Mouse (Mus musculus) cerebellum, adult 2 months (tissue): Measurements from ENCODE around the gene Npm3. TPM values are rescaled to one million over a fixed set of nuclear protein-coding genes. Genes with fewer than 3 reads are reported as not detected.

ENCODE experiments used
- DNase-seq, 2 experiments: peaks; one replicate each; pipeline ENCODE4 v3.0.0; 2021
- H3K27ac ChIP-seq: fragments of 200-500 bp; 2 replicates; pipeline ENCODE4 v1.5.1; 2012; ENCODE audit warnings: low read length, control low read depth, inconsistent platforms; ENCODE audit not compliant: insufficient read depth
- H3K27me3 ChIP-seq: fragments of 200-500 bp; 2 replicates; pipeline ENCODE4 v1.6.1; 2012; ENCODE audit warnings: inconsistent platforms, mild to moderate bottlenecking, low read length, moderate library complexity; ENCODE audit not compliant: control insufficient read depth, insufficient read depth
- H3K4me1 ChIP-seq: fragments of 200-500 bp; 2 replicates; pipeline ENCODE4 v1.6.1; 2011; ENCODE audit warnings: low read length; ENCODE audit not compliant: control insufficient read depth, insufficient read depth
- H3K4me3 ChIP-seq: fragments of 200-500 bp; replicated peaks from 2 replicates; pipeline ENCODE3; 2011; ENCODE audit warnings: mild to moderate bottlenecking, low read depth, low read length, control low read depth; ENCODE audit not compliant: insufficient read depth
- CTCF ChIP-seq: fragments of 200-500 bp; IDR thresholded peaks from 2 replicates; pipeline ENCODE4 v1.5.1; 2011; ENCODE audit warnings: low read depth, mild to moderate bottlenecking, control low read depth, low read length, moderate library complexity, borderline replicate concordance; ENCODE audit not compliant: insufficient read depth
- POLR2A ChIP-seq: fragments of 200-500 bp; IDR thresholded peaks from 2 replicates; pipeline ENCODE4 v1.6.1; 2011; ENCODE audit warnings: low read length, control low read depth, borderline replicate concordance; ENCODE audit not compliant: insufficient read depth
- WGBS: fragments of 180-500 bp; shearing (Covaris S2); methylation state at CpG from one replicate; pipeline ENCODE4 v1.1.7; 2018; 5-methylcytosine and 5-hydroxymethylcytosine counted together
- polyA plus RNA-seq: library from polyadenylated mRNA; depleted of rRNA; stranded (reverse); fragments of >200 nt; gene quantifications from 2 replicates; pipeline ENCODE4 v1.2.3, GENCODE M21; 2012

The Npm3 gene
- polyA plus RNA-seq, 1 experiment = 14.7 TPM

DNA sequence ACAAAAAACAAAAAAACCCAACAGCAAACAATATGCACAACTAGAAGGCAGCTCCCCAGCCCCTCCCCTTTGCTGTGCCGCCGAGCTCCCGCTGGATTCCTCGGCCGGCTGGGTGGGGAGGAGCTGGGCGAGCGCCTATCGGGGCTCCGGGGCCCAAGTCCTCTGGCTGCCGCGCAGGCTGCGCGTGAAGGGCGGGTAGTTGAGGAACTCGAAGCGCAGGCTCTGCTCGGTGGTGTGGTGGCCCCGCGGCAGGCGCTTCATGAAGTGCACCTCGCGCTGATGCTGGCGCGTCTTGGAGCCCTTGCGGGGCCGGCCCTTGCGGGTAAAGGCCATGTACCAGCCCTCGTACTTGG, 12.6 kb downstream of the Npm3 start:
- Histone ChIP-seq H3K4me1 (peaks cover 3% of the 10 kb centered on the region; the same call in 1 of the 2 replicates), H3K27ac (no peak overlapping the region), H3K4me3 (peak overlapping the region; percentile 48), H3K27me3 (peaks cover 6% of the 10 kb centered on the region; the same call in 1 of the 2 replicates)
- DNase-seq = peak; percentile 25 to 40
- WGBS = 3% methylated on average over 28 of the region's 28 CpGs
- TF ChIP-seq POLR2A = no peak
- TF ChIP-seq CTCF = no peak

DNA sequence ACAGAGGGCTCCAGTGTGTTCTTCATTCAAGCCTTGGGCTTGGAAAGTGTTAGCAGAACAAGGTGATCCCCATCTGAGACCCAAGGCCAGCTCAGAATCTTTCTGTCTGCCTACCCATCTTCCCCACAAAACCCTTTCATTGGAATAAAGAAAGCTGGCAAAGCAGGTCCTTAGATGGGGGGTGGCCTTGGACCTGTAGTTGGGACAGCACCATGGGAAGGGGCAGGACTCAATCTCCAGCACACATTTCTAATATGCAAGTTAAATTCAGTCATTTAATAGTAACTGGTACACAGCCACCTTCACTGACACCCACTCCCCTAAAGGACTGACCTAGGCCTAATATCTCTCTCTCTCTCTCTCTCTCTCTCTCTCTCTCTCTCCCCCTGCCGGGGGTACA, 13.2 kb downstream of the Npm3 start:
- Histone ChIP-seq H3K4me3 (no peak overlapping the region), H3K27me3 (peaks cover 4% of the 10 kb centered on the region; the same call in 1 of the 2 replicates), H3K4me1 (peaks cover 3% of the 10 kb centered on the region; the same call in 1 of the 2 replicates), H3K27ac (no peak overlapping the region)
- no peak for DNase-seq
- TF ChIP-seq POLR2A = no peak
- 54% methylated on average over 1 of the region's 1 CpGs for WGBS

DNA sequence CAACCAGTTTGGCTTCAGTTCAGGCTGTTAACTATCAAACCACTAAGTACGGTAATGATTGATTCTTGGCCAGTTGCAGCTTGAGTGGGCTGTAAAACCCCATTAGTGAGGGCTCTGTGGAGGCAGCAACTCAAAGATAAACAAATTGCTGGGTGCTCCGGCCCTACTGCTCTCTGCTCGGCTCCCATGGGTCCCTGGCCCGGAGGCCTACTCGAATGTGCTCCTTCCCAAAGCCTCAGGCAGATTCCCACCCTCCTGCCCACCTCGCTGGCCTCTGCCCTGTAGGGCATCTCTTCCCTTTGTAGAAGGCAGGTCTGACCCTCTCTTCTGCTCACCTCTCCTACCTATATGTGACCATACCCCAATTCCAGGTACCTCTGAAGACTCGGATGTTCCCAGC, 14.6 kb downstream of the Npm3 start:
- no peak overlapping the region for H3K27ac ChIP-seq
- H3K4me1 ChIP-seq = peaks cover 3% of the 10 kb centered on the region; the same call in 1 of the 2 replicates
- 76% methylated on average over 7 of the region's 7 CpGs for WGBS
- TF ChIP-seq POLR2A (no peak), CTCF (no peak)
- DNase-seq = no peak
- peaks cover 3% of the 10 kb centered on the region; the same call in 1 of the 2 replicates for H3K27me3 ChIP-seq
- H3K4me3 ChIP-seq = no peak overlapping the region

DNA sequence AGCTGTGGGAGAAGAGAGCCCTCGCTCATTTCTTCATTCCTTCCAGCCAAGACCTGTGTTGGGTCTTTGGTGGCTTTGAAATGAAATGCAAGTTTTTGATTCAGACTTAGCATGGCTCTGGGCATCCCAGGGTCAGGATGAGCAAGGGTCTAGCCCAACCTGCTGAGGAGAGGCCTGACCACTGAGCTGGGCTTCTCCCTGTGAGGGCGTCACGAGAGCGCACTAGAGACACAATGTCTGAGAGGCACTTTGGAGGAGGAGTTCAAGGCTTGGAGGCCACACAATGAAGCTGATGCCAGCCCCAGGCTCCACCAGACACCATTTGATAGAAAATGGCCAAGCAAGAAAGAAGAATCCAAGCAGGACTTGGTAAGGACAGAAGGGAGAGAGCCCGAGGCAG, 15.2 kb downstream of the Npm3 start:
- H3K27me3 ChIP-seq = peaks cover 2% of the 10 kb centered on the region; the same call in 1 of the 2 replicates
- H3K27ac ChIP-seq = no peak overlapping the region
- peaks cover 3% of the 10 kb centered on the region; the same call in 1 of the 2 replicates for H3K4me1 ChIP-seq
- no peak overlapping the region for H3K4me3 ChIP-seq
- WGBS = 86% methylated on average over 5 of the region's 5 CpGs
- TF ChIP-seq CTCF (no peak), POLR2A (no peak)
- DNase-seq = no peak

DNA sequence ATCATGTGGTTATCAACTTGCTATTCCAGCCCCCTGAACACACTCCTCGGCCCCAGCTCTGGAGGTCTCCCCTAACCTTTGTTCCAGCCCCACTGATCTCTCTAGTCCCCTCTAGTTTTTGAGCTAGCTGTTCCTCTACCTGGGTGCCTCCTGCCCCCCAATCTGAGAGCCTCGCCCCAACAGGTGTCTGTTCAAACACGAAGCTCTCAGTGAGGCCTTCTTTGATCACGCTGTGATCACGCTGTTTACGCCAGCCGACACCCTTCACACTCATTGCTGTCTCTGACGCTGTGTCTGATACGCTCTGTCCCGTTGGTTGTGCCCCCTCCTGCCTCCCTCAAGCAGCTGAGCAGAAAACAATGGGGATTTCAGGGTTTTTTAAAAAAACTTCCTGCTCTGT, 15.8 kb downstream of the Npm3 start:
- Histone ChIP-seq H3K27ac (no peak overlapping the region), H3K4me1 (peaks cover 3% of the 10 kb centered on the region; the same call in 1 of the 2 replicates), H3K27me3 (peaks cover 2% of the 10 kb centered on the region; the same call in 1 of the 2 replicates), H3K4me3 (no peak overlapping the region)
- TF ChIP-seq POLR2A = no peak
- TF ChIP-seq CTCF = no peak
- no peak for DNase-seq
- 54% methylated on average over 10 of the region's 10 CpGs for WGBS

DNA sequence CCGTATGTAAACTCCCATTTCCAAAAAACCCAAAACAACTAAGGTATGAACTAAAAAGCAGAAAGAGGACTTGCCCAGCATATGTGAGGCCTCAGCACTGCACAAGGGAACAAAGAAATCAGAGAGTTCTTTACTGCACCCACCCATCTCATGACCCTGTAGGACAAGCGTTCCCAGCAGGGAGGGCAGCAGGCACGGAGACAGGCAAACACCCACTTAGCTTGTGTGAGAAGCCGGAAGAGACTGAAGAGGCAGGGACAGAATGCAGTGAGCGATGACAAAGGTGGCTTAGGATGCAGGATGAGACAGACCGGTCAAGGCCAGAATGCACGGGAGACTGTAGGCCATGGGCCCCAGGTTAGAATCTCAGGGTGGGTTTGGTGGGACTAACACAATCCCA, 17.7 kb downstream of the Npm3 start:
- TF ChIP-seq POLR2A (no peak), CTCF (no peak)
- no peak overlapping the region for H3K4me3 ChIP-seq
- 92% methylated on average over 7 of the region's 7 CpGs for WGBS
- no peak for DNase-seq
- no peak overlapping the region for H3K27ac ChIP-seq
- no peaks in the 10 kb centered on the region; the same call in 1 of the 2 replicates for H3K27me3 ChIP-seq
- H3K4me1 ChIP-seq = no peaks in the 10 kb centered on the region

DNA sequence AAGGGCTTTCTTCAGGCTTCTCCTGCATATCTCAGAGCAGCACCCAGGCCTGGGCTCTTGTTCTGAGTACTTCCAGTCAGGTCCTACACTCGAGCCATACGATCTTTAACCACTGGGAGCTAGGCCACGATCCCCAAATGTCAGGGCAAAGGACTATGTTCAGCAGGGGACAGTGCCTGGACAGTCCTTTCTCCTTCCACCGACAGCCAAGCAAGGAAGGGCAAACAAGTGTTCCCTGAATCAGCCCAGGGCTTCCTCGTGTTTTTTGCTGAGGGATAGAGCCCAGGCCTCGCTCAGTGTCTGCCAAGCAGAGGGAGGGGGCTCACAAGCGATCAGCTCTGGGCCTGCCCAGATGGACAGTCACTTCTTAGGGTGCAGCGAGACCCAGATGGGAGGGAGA, 19.3 kb downstream of the Npm3 start:
- Histone ChIP-seq H3K27ac (no peak overlapping the region), H3K4me3 (no peak overlapping the region), H3K27me3 (no peaks in the 10 kb centered on the region), H3K4me1 (no peaks in the 10 kb centered on the region)
- no peak for DNase-seq
- WGBS = 35% methylated on average over 8 of the region's 8 CpGs
- TF ChIP-seq CTCF = no peak
- no peak for TF ChIP-seq POLR2A

DNA sequence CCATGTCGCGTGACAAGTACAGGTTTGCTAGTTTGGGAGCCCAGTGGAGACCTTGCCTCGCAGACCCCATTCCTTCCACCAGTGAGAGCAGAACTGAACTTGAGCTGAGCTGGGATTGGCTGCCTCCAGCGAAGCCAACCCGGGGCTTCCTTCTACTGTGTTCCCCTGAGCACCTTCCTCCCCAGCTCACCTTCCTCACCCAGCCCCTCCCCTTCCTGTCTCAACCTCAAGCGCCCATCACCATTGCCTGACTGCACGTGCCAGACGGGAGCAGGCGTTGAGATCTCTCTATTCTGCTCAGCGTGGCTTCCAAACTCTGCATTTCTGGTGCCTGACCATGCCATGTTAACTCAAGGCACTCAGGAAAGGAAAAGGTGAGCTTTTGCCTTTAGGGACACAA, 22.2 kb downstream of the Npm3 start:
- no peaks in the 10 kb centered on the region for H3K27me3 ChIP-seq
- no peak overlapping the region for H3K4me3 ChIP-seq
- TF ChIP-seq POLR2A (no peak), CTCF (no peak)
- H3K27ac ChIP-seq = no peak overlapping the region
- 82% methylated on average over 10 of the region's 10 CpGs for WGBS
- DNase-seq = no peak
- no peaks in the 10 kb centered on the region for H3K4me1 ChIP-seq
